Mouse (Mus musculus): ENCODE data around the gene Iqcf3. TPM values are rescaled to one million over a fixed set of nuclear protein-coding genes. Genes with fewer than 3 reads are reported as not detected.
"Not testable (repeated sequence)": the region's sequence is repeated elsewhere in the genome, so short reads cannot be mapped to it uniquely, and the experiment has no call there.

The Iqcf3 gene
- polyA plus RNA-seq, 1 experiment: not detected

GRCm38 (mm10) chr9:106513566-106513965, 47.9 kb downstream of the Iqcf3 start:
- TF ChIP-seq POLR2A (IDR thresholded peaks at IDR 0.05; ENCODE audit: low read depth, low read length) (no peak), CTCF (IDR thresholded peaks at IDR 0.05; ENCODE audit: extremely low read depth, insufficient read length, insufficient replicate concordance, low read depth, low read length) (no peak)
- Histone ChIP-seq H3K4me1 (ENCODE audit: control insufficient read depth, insufficient read depth, insufficient read length, low read length) (no peaks in the 10 kb centered on the region), H3K27me3 (ENCODE audit: control insufficient read depth, insufficient read depth, low read length) (no peaks in the 10 kb centered on the region; the same call in 1 of the 2 replicates), H3K27ac (ENCODE audit: insufficient read depth, low read depth, low read length) (no peak overlapping the region), H3K36me3 (ENCODE audit: control insufficient read depth, insufficient read depth, low read length) (no peaks in the 10 kb centered on the region), H3K4me3 (ENCODE audit: low read depth, low read length) (no peak overlapping the region)
- WGBS: 77% methylated on average over 6 of the region's 6 CpGs

DNA sequence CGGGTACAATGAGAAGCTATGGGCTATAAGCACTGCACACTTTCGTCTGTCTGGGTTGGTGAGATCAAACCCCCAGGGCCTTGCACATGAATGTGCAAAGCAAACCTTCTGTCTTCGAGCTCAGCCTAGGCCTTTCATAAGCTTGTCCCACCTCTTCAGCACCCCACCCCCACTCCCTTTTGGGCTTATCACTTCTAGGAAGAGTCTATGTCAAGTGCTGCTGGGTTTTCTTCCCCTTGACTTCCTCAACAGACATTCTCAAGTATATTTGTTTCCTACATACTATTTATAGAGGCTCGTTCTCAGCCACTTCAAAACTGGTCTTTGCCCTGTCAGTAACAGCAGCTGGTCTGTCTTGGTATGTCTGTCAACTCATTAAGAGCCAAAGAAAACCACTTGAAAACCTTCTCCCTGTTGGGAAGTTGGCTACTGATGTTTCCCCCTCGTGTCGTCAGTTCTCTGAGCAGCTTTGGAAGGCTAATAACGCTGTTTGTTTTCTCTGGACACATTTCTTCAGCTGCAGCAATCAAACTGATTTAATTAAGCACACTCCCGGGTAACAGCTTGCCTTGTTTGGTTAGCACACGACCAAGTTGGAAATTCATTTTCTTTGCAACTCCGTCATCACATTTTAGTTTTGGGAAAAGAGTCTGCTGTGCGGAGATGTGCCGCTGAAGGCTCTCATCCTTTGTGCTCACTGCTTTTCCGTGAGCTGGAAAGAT, 48.5 kb downstream of the Iqcf3 start:
- no peak for TF ChIP-seq CTCF (IDR thresholded peaks at IDR 0.05; ENCODE audit: extremely low read depth, insufficient read length, insufficient replicate concordance, low read depth, low read length)
- TF ChIP-seq POLR2A (IDR thresholded peaks at IDR 0.05; ENCODE audit: low read depth, low read length): no peak
- H3K4me3 ChIP-seq (ENCODE audit: low read depth, low read length): no peak overlapping the region
- no peak overlapping the region for H3K27ac ChIP-seq (ENCODE audit: insufficient read depth, low read depth, low read length)
- 49% methylated on average over 13 of the region's 13 CpGs for WGBS
- no peaks in the 10 kb centered on the region; the same call in none of the 2 replicates for H3K27me3 ChIP-seq (ENCODE audit: control insufficient read depth, insufficient read depth, low read length)
- H3K4me1 ChIP-seq (ENCODE audit: control insufficient read depth, insufficient read depth, insufficient read length, low read length): no peaks in the 10 kb centered on the region
- H3K36me3 ChIP-seq (ENCODE audit: control insufficient read depth, insufficient read depth, low read length): no peaks in the 10 kb centered on the region

DNA sequence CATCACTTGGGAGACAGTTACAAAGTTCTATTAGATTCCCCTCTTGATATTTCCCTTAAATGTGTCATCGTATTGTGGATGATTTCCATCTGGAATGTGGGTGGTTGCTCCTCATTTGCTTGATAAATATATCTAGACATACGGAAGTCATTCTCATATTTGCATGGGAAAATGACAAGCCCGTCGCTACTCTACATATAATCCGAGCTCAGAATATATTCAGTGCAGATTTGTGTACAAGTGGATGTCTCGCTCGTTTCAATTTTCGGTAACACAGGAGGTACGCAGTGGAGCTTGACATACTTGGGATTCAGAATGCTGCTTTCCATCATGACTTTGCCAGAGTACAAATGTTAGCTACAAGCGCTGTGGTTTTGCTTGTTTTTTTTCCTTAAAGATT, 52.1 kb downstream of the Iqcf3 start:
- no peak overlapping the region for H3K27ac ChIP-seq (ENCODE audit: insufficient read depth, low read depth, low read length)
- no peak overlapping the region for H3K4me3 ChIP-seq (ENCODE audit: low read depth, low read length)
- no peaks in the 10 kb centered on the region; the same call in none of the 2 replicates for H3K27me3 ChIP-seq (ENCODE audit: control insufficient read depth, insufficient read depth, low read length)
- 88% methylated on average over 10 of the region's 10 CpGs for WGBS
- no peaks in the 10 kb centered on the region for H3K36me3 ChIP-seq (ENCODE audit: control insufficient read depth, insufficient read depth, low read length)
- no peaks in the 10 kb centered on the region for H3K4me1 ChIP-seq (ENCODE audit: control insufficient read depth, insufficient read depth, insufficient read length, low read length)
- no peak for TF ChIP-seq CTCF (IDR thresholded peaks at IDR 0.05; ENCODE audit: extremely low read depth, insufficient read length, insufficient replicate concordance, low read depth, low read length)
- TF ChIP-seq POLR2A (IDR thresholded peaks at IDR 0.05; ENCODE audit: low read depth, low read length): no peak

- Histone ChIP-seq H3K4me3 (ENCODE audit: low read depth, low read length) (no peak overlapping the region), H3K4me1 (ENCODE audit: control insufficient read depth, insufficient read depth, insufficient read length, low read length) (no peaks in the 10 kb centered on the region), H3K27ac (ENCODE audit: insufficient read depth, low read depth, low read length) (no peak overlapping the region), H3K27me3 (ENCODE audit: control insufficient read depth, insufficient read depth, low read length) (no peaks in the 10 kb centered on the region; the same call in none of the 2 replicates), H3K36me3 (ENCODE audit: control insufficient read depth, insufficient read depth, low read length) (no peaks in the 10 kb centered on the region)
- WGBS: 79% methylated on average over 6 of the region's 6 CpGs
- TF ChIP-seq POLR2A (IDR thresholded peaks at IDR 0.05; ENCODE audit: low read depth, low read length) (no peak), CTCF (IDR thresholded peaks at IDR 0.05; ENCODE audit: extremely low read depth, insufficient read length, insufficient replicate concordance, low read depth, low read length) (no peak)
These were observed 57.2 kb downstream of the Iqcf3 start for GRCm38 (mm10) chr9:106504246-106504645.

- Histone ChIP-seq H3K36me3 (ENCODE audit: control insufficient read depth, insufficient read depth, low read length) (no peaks in the 10 kb centered on the region), H3K27ac (ENCODE audit: insufficient read depth, low read depth, low read length) (no peak overlapping the region), H3K4me3 (ENCODE audit: low read depth, low read length) (no peak overlapping the region), H3K4me1 (ENCODE audit: control insufficient read depth, insufficient read depth, insufficient read length, low read length) (no peaks in the 10 kb centered on the region), H3K27me3 (ENCODE audit: control insufficient read depth, insufficient read depth, low read length) (no peaks in the 10 kb centered on the region)
- TF ChIP-seq POLR2A (IDR thresholded peaks at IDR 0.05; ENCODE audit: low read depth, low read length) (no peak), CTCF (IDR thresholded peaks at IDR 0.05; ENCODE audit: extremely low read depth, insufficient read length, insufficient replicate concordance, low read depth, low read length) (no peak)
- 84% methylated on average over 22 of the region's 22 CpGs for WGBS
These were observed 59.6 kb downstream of the Iqcf3 start for GRCm38 (mm10) chr9:106501846-106502245.

- WGBS: 92% methylated on average over 6 of the region's 6 CpGs
- Histone ChIP-seq H3K4me1 (ENCODE audit: control insufficient read depth, insufficient read depth, insufficient read length, low read length) (no peaks in the 10 kb centered on the region), H3K36me3 (ENCODE audit: control insufficient read depth, insufficient read depth, low read length) (no peaks in the 10 kb centered on the region), H3K27ac (ENCODE audit: insufficient read depth, low read depth, low read length) (no peak within 1 kb of the TSS), H3K27me3 (ENCODE audit: control insufficient read depth, insufficient read depth, low read length) (no peaks in the 10 kb centered on the region), H3K4me3 (ENCODE audit: low read depth, low read length) (no peak within 1 kb of the TSS)
- TF ChIP-seq POLR2A (IDR thresholded peaks at IDR 0.05; ENCODE audit: low read depth, low read length) (no peak), CTCF (IDR thresholded peaks at IDR 0.05; ENCODE audit: extremely low read depth, insufficient read length, insufficient replicate concordance, low read depth, low read length) (no peak)
These were observed 61.8 kb downstream of the Iqcf3 start, which contains the start of gene Iqcf1 for GRCm38 (mm10) chr9:106499667-106500066. Gene Iqcf1, plus strand, starts transcription at chr9:106499967.

GRCm38 (mm10) chr9:106487602-106488001, 73.8 kb downstream of the Iqcf3 start:
- peaks cover 30% of the 10 kb centered on the region for H3K36me3 ChIP-seq (ENCODE audit: control insufficient read depth, insufficient read depth, low read length)
- not testable (repeated sequence) for H3K4me1 ChIP-seq (ENCODE audit: control insufficient read depth, insufficient read depth, insufficient read length, low read length); H3K4me3 ChIP-seq (ENCODE audit: low read depth, low read length); H3K27me3 ChIP-seq (ENCODE audit: control insufficient read depth, insufficient read depth, low read length); H3K27ac ChIP-seq (ENCODE audit: insufficient read depth, low read depth, low read length)
- 89% methylated on average over 6 of the region's 6 CpGs for WGBS
